Mouse (Mus musculus) regulatory T cell (primary cell): Measurements from ENCODE around the gene Fgf12.

Experiments
- in situ Hi-C: fragments of 300-600 bp; cut with MboI, MseI; formaldehyde crosslinking; loops from one replicate; pipeline ENCODE4 v1.15.1; 2025; ENCODE audit warnings: high pct_unique_total_duplicates

The Fgf12 gene

GRCm38 (mm10) chr16:28336700-28337099 is 416.2 kb downstream of the Fgf12 start:
- in situ Hi-C loops = no loop called here

DNA sequence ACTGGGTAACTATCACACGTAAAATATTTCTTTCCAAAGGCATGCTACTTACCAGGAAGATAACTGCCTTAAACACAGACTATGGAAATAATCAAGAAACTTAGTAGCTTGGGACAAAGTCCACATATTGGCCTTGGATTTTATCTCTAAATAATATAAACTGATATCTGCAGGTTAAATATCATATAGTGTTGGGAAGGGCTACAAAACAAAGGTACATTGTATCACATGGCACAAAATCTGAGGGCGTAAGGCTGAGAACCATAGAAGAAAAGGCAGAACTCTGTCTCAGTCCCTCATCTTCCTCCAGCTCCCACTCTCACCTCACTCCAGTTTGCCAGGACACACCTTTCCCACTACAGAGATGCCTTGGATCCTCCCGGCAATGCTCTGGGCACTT is 417.8 kb downstream of the Fgf12 start:
- in situ Hi-C loops = no loop called here

- in situ Hi-C loops = no loop called here
Observed at GRCm38 (mm10) chr16:28323576-28323975, 429.3 kb downstream of the Fgf12 start.

GRCm38 (mm10) chr16:28311618-28312017 is 441.2 kb downstream of the Fgf12 start:
- in situ Hi-C loops = no loop called here

GRCm38 (mm10) chr16:28303889-28304288 is 449.0 kb downstream of the Fgf12 start:
- in situ Hi-C loops = no loop called here

GRCm38 (mm10) chr16:28289689-28290330 is 463.1 kb downstream of the Fgf12 start:
- in situ Hi-C loops = no loop called here

DNA sequence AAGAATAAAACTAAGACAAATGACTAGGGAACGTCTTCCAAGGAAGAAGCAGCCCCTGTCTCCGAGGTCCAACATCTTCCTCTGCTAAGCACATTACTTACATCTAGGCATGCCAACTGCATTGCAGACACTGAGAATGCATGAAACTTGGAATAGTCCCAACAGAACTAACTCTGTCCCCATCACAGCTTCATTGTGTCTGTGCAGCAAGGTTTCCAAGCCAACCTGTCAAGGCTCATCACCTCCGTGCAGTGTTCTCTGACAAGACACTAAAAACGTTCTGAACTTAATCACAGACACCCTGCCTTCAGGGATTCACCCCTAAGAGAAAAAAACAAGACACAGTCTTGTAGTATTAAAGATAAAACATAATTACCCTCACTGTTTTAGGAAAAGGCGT is 495.0 kb downstream of the Fgf12 start:
- in situ Hi-C loops = no loop called here

- in situ Hi-C loops = no loop called here
Observed at GRCm38 (mm10) chr16:28254303-28254702, 498.6 kb downstream of the Fgf12 start.

DNA sequence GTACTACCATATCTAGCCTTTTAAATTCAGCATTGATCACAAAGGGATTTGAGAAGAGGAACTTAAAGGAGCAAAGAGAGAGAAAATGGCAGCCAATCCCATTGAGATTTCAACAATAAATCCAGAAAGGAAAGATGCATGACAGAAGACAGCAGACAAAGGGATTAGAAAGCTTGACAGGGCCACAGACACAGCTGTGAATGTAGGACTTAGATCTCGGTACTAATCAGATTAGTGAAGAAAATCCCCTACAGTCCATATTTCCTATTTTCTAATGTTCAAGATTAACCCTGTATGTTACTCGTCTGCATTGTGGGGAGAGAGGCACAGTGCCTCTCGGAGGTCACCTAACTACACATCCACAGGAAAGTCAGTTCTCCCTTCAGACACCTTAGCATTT is 500.9 kb downstream of the Fgf12 start:
- in situ Hi-C loops = no loop called here

- in situ Hi-C loops = no loop called here
Observed at GRCm38 (mm10) chr16:28242867-28243649, 509.8 kb downstream of the Fgf12 start.

GRCm38 (mm10) chr16:28239382-28239781 is 513.5 kb downstream of the Fgf12 start:
- in situ Hi-C loops = no loop called here

- in situ Hi-C loops = no loop called here
Observed at GRCm38 (mm10) chr16:28238019-28238868, 514.6 kb downstream of the Fgf12 start.

GRCm38 (mm10) chr16:28215930-28216329 is 536.9 kb downstream of the Fgf12 start:
- in situ Hi-C loops = no loop called here

GRCm38 (mm10) chr16:28212411-28212810 is 540.5 kb downstream of the Fgf12 start:
- in situ Hi-C loops = no loop called here

GRCm38 (mm10) chr16:28156443-28156842 is 596.4 kb downstream of the Fgf12 start:
- in situ Hi-C loops = no loop called here

DNA sequence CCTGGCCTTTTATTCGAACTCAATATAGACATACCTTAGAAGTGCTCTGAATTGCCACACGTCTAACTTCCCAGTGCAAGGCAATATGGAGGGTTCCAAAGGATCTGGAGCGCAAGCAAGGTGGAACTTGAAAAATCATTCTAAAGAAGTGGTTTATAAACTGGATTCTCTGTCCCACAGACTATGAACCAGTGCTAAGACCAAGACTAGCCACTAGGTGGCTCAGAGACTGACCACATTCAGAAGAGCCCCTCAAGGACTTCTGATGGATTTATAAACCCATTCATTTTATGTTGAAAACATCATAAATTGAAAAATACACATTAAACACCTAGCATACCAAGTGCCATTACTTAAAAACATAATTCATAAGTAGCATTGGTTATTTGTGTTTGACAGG is 611.9 kb downstream of the Fgf12 start:
- in situ Hi-C loops = no loop called here

GRCm38 (mm10) chr16:28127006-28127405 is 625.9 kb downstream of the Fgf12 start:
- in situ Hi-C loops = no loop called here
